Mouse (Mus musculus) limb, embryonic 13.5 days (tissue): ENCODE measurements around the gene Vwce. TPM values are rescaled to one million over a fixed set of nuclear protein-coding genes. Genes with fewer than 3 reads are reported as not detected.

Source experiments
- ATAC-seq: fragments of 200-750 bp; cut with Nextera tagmentation; 2 replicates; pipeline ENCODE4 v1.8.0; 2017; ENCODE audit warnings: low read depth, moderate number of reproducible peaks, moderate TSS enrichment; ENCODE audit not compliant: low FRiP score
- H3K27ac ChIP-seq: fragments of 300-500 bp; sonication (generic); 2 replicates; pipeline ENCODE4 v1.5.1; 2015; ENCODE audit warnings: inconsistent platforms, mild to moderate bottlenecking, moderate library complexity
- H3K27me3 ChIP-seq: fragments of 300-500 bp; sonication (generic); 2 replicates; pipeline ENCODE4 v1.6.1; 2015; ENCODE audit warnings: mild to moderate bottlenecking, inconsistent platforms
- H3K36me3 ChIP-seq: fragments of 300-500 bp; sonication (generic); 2 replicates; pipeline ENCODE4 v1.6.1; 2015; ENCODE audit warnings: inconsistent platforms, mild to moderate bottlenecking, moderate library complexity
- H3K4me1 ChIP-seq: fragments of 300-500 bp; sonication (generic); 2 replicates; pipeline ENCODE4 v1.6.1; 2015; ENCODE audit warnings: inconsistent platforms
- H3K4me2 ChIP-seq: fragments of 300-500 bp; sonication (generic); replicated peaks from 2 replicates; pipeline ENCODE4 v1.6.1; 2015; ENCODE audit warnings: inconsistent platforms, mild to moderate bottlenecking, moderate library complexity
- H3K4me3 ChIP-seq: fragments of 300-500 bp; sonication (generic); 2 replicates; pipeline ENCODE4 v1.5.1; 2015; ENCODE audit warnings: moderate library complexity, mild to moderate bottlenecking, inconsistent platforms
- H3K9ac ChIP-seq: fragments of 300-500 bp; sonication (generic); 2 replicates; pipeline ENCODE4 v1.6.1; 2015; ENCODE audit warnings: mild to moderate bottlenecking, inconsistent platforms
- H3K9me3 ChIP-seq: fragments of 300-500 bp; sonication (generic); 2 replicates; pipeline ENCODE4 v1.6.1; 2016; ENCODE audit warnings: inconsistent platforms
- WGBS: fragments of 180-500 bp; shearing (Covaris S2); methylation state at CpG from one replicate; pipeline ENCODE4 v1.1.7; 2015; 5-methylcytosine and 5-hydroxymethylcytosine counted together
- polyA plus RNA-seq: library from polyadenylated mRNA; unstranded; fragments of >200 nt; fragmentation: Nextera tagmentation; extraction: Ambion mirVana; gene quantifications from 2 replicates; pipeline ENCODE4 v1.2.1, GENCODE M21; 2015

Vwce gene
- polyA plus RNA-seq, 1 experiment from 2014 or later: 4.2 TPM

DNA sequence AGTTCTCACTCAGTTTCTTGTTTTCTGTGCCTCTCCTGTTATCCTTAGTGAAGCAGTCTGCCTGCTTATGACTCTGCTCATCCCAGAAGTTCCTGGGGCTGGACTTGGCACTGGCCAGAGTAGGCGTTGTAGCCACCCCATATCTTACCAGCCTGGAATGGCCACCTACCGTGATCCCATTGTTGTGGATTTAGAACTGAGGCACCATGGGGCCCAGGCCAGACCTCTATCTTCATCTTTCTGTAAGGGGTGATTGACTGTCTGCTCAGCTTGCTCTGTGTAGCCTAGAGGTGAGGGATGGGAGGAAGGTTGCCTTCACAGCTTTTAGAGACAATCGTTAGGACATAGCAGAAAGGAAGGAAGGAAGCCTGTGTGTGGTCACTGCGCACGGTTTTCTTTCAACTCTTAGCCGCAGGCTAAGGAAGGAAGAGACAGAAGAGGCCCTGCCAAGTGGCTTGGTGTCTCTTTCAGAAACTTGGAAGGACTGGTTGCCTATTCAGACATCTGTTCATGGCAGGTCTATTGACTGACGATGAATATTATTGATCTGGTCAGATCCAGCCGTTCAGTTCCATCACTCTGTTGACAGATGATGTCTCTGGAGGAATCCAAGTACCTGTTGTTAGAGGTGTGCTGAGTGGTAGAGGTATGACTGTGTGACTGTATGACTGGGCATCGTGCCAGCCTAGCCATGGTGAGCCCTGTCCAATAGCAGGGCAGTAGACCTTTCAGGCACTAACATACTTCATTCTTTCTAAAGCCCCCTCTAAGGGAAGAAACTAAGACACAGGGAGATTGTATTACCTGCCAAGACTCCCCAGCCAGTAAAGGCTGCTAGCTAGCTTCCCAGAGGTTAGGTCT, 64.3 kb downstream of the Vwce start:
- H3K9me3 ChIP-seq: no peaks in the 10 kb centered on the region
- ATAC-seq: peak; percentile 34; the same call in 1 of the 2 replicates
- H3K36me3 ChIP-seq: no peaks in the 10 kb centered on the region
- WGBS: 75% methylated on average over 9 of the region's 9 CpGs
- H3K4me2 ChIP-seq: no peak overlapping the region
- no peak overlapping the region for H3K9ac ChIP-seq
- no peaks in the 10 kb centered on the region for H3K27me3 ChIP-seq
- no peak overlapping the region for H3K27ac ChIP-seq
- H3K4me3 ChIP-seq: no peak overlapping the region
- peaks cover 71% of the 10 kb centered on the region for H3K4me1 ChIP-seq

DNA sequence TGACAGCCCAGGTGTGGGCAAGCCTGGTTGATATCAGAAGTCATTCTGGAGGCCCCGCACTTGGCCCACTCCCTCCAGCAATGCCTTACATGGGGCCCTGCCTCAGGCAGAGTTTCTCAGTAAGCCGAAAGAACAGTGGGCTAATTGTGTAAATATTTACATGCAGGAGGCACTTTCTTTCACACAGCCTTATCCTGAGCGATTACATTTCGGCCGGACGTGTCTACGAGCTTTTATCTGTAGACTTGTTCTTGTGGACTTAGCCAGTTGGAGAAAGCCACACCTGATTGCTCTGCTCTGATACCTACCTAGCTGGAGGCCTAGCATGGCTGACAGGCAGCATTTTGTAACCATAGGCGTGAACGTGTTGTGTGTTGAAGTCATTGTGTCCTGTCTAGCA, 65.8 kb downstream of the Vwce start:
- Histone ChIP-seq H3K4me3 (no peak overlapping the region), H3K36me3 (no peaks in the 10 kb centered on the region), H3K9ac (0 out of 2 replicates have a peak overlapping the region, but pooled peaks have one; percentile 26), H3K9me3 (no peaks in the 10 kb centered on the region), H3K4me2 (no peak overlapping the region), H3K27me3 (no peaks in the 10 kb centered on the region), H3K4me1 (peaks cover 71% of the 10 kb centered on the region), H3K27ac (peak overlapping the region; percentile 29; the same call in 1 of the 2 replicates)
- 67% methylated on average over 9 of the region's 9 CpGs for WGBS
- ATAC-seq: no peak

DNA sequence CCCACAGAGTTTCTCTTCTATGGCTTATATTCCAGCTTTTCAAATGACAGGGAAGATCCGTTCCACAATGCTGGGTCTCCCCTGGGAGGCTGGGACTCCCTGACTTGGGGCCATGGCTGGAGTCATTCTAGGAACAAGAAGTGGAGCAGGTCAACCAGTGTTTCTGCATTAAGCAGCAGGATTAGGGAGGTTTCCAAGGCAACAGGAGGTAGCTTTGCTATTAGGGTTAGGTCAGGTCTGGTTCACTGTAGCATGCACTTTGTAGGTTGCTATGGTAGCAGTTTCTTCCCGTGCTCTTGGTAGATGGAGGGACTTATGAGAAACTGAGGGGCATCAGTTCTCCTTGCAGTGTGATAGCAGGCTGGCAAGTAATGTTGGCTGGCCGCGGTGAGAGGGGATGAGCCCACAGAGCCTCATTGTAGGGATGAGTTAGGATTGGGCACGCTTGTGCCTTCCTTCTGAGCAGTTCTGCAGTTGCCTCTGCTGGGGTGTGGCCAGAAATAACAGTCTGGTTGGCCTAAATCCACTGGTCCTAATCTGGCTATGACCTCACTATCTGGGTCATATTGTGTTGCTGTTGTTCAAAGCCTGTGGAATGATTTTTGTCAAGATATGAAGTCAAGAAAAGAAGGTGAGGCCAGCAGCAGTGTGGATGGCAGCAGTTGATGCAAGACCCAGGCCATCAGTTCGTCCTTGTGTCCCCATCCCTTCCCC, 67.2 kb downstream of the Vwce start:
- Histone ChIP-seq H3K27ac (no peak overlapping the region), H3K9me3 (no peaks in the 10 kb centered on the region), H3K4me1 (peaks cover 63% of the 10 kb centered on the region), H3K36me3 (no peaks in the 10 kb centered on the region), H3K4me2 (no peak overlapping the region), H3K27me3 (no peaks in the 10 kb centered on the region), H3K9ac (no peak overlapping the region), H3K4me3 (no peak overlapping the region)
- no peak for ATAC-seq
- 70% methylated on average over 6 of the region's 6 CpGs for WGBS

DNA sequence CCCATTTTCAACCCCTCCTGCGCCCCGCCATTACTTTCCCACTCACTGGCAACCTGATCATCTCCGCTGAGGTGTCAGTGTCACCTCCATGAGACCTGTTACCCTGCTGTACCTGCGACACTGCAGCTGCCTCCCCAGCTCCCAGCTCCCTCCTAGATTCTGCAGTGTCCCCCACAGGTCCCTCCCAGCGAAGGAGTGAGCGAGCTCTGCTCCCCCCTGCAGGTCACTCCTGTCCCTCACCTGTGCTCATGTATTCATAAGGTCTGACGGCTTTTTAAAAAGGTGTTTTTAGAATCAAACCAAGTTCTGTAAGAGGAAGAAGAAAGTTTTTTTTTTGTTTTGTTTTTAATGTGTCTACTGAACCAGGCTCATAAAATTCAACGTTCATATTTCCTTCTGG, 68.1 kb downstream of the Vwce start:
- Histone ChIP-seq H3K36me3 (peaks cover 8% of the 10 kb centered on the region), H3K27ac (no peak overlapping the region), H3K4me1 (peaks cover 54% of the 10 kb centered on the region), H3K4me3 (no peak overlapping the region), H3K9ac (no peak overlapping the region), H3K4me2 (no peak overlapping the region), H3K9me3 (no peaks in the 10 kb centered on the region), H3K27me3 (no peaks in the 10 kb centered on the region)
- WGBS: 57% methylated on average over 8 of the region's 8 CpGs
- no peak for ATAC-seq

DNA sequence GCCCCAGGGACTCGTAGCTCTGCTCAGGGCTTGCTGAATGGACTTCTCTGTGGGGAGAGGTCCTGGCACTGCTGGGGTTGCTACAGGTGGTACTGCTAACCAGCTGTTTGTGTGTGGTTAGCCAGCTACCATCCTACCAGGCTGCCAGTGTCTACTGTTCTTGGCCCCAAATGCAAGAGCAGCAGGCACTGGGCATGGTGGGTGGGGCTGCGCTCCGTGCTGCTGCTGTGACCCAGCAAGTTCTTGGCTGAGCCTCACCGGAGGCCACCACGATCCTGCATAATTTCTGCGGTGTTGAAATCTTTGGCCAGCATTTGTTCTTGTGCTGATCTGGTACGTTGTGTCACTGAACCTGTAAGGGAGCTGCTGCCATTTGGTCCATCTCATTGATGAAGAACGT, 69.5 kb downstream of the Vwce start:
- no peaks in the 10 kb centered on the region for H3K27me3 ChIP-seq
- H3K9ac ChIP-seq: no peak overlapping the region
- H3K27ac ChIP-seq: no peak overlapping the region
- WGBS: 91% methylated on average over 8 of the region's 8 CpGs
- no peak for ATAC-seq
- H3K4me3 ChIP-seq: no peak overlapping the region
- no peaks in the 10 kb centered on the region for H3K9me3 ChIP-seq
- H3K4me1 ChIP-seq: peaks cover 41% of the 10 kb centered on the region
- H3K36me3 ChIP-seq: peaks cover 21% of the 10 kb centered on the region
- no peak overlapping the region for H3K4me2 ChIP-seq

DNA sequence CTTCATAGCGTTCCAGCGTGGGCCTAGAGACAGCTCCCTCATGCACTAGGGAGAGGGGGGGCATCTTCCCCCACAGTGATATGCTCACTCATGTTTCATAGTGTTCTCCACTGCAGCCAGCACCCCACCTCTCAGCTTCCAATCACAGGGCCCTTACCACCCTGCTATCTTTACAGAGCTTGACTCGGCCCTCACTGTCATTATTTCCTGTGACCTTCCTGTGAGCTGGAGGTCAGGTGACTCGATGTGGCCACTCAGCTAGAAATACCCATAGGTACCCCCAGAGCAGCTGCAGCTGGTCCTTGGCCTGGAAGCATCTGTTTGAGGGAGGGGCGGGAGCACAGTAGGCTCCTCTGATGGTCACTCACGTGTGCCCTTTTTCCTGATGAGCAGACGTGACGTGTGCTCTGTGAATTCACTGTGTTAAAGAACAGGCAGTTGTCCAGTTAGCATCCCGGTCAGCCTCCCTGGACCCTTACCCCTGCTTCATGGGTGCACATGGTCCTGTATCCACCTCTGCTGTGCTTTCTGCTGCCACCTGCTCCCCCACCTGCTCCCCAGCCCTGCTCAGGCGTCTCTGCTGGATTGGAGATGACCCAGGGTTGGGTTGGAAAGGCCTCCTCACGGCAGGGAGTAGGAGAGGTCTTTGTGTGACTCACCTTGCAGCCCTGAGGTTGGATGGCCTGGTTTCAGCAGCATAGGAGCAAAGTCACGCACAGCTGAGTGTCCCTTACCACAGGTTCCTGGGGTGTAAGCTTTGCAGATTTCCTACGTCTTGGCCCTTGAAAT, 73.3 kb downstream of the Vwce start:
- 80% methylated on average over 13 of the region's 13 CpGs for WGBS

DNA sequence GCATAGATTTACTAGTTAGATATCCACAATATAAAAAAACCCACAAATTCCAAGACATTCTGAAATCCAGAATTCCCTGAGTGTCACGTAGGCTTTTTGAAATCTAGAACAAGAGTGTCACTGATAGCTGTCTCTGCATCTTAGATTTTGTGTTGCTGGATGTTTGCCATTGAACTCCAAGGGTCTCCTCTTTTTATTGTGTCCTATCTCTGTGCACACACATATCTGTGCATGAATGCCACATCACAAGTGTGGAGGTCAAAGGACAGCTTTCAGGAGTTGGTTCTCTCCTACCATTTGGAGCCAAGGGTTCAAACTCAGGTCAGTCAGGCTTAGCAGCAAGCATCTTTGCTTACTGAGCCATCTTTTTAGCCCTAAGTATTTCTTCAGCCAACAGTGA, 73.9 kb downstream of the Vwce start:
- Histone ChIP-seq H3K27me3 (no peaks in the 10 kb centered on the region), H3K4me1 (peaks cover 19% of the 10 kb centered on the region), H3K9ac (peak overlapping the region; percentile 4; the same call in 1 of the 2 replicates), H3K27ac (no peak overlapping the region), H3K9me3 (no peaks in the 10 kb centered on the region), H3K36me3 (peaks cover 54% of the 10 kb centered on the region), H3K4me2 (no peak overlapping the region), H3K4me3 (no peak overlapping the region)
- 96% methylated on average over 1 of the region's 1 CpGs for WGBS
- no peak for ATAC-seq

More for the DNA sequence above, 73.3 kb downstream of the Vwce start:
- no peak overlapping the region for H3K4me2 ChIP-seq
- H3K27me3 ChIP-seq: no peaks in the 10 kb centered on the region
- H3K27ac ChIP-seq: no peak overlapping the region
- 0 out of 2 replicates have a peak overlapping the region, but pooled peaks have one; percentile 4 for H3K9ac ChIP-seq
- no peak overlapping the region for H3K4me3 ChIP-seq
- no peaks in the 10 kb centered on the region for H3K9me3 ChIP-seq
- ATAC-seq: no peak
- H3K36me3 ChIP-seq: peaks cover 48% of the 10 kb centered on the region
- peaks cover 24% of the 10 kb centered on the region for H3K4me1 ChIP-seq

DNA sequence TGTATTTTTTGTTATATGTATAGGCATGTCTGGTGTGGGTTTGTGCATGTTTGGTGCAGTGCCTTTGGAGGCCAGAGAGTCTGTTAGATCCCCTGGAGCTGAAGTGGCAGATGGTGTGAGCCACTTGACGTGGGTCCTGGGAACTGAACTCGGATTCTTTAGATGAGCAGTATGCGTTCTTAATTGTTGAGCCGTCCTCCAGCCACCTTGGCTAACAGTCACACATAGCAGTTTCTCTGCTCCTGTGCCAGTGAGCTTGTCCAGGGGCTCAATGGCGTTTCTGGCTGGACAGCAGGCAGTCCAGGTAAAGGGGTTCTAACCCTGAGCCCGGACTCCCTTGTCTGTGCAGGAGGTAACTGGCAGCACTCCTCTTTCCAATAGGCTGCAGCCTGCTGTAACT, 74.9 kb downstream of the Vwce start:
- 71% methylated on average over 6 of the region's 6 CpGs for WGBS
- Histone ChIP-seq H3K9me3 (no peaks in the 10 kb centered on the region), H3K4me3 (no peak overlapping the region), H3K27me3 (no peaks in the 10 kb centered on the region), H3K4me2 (no peak overlapping the region), H3K36me3 (peaks cover 64% of the 10 kb centered on the region), H3K27ac (no peak overlapping the region; the same call in 1 of the 2 replicates), H3K4me1 (peaks cover 15% of the 10 kb centered on the region), H3K9ac (peak overlapping the region; percentile 54; the same call in 1 of the 2 replicates)
- no peak for ATAC-seq

DNA sequence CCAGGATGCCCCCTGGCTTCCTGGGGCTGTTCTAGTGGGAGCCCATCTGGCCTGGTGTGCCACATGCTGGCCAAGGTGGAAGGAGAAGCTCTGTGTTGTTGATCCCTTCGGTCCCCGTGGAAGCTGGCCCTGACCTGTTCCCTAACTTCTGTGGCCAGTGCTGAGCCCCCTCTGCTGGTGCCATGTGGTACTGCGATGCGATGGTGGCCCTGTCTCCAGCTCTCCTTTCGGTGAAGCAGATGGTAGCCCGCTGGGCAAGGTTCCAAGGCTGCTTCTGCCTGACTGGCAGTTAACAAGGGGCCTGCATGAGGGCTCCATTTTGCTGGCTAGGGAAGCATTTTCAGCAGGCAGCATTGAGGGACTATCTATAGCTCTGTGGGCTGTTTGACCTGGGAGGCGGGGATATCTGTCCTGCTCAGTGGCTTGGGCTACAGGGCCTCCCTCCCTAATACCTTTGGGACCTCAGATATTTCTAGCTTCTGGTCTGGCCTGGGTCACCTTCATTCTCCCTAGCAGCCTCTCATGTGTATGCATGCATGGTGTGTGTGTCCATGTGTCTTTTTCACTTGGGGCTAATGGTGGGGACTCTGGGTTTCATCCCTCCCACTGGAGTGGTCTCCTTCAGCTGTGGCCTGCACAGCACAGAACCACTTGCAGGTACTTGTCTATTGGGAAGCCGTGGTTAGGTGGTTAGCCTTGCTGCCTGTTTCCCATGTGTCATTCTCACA, 75.5 kb downstream of the Vwce start:
- peaks cover 68% of the 10 kb centered on the region for H3K36me3 ChIP-seq

DNA sequence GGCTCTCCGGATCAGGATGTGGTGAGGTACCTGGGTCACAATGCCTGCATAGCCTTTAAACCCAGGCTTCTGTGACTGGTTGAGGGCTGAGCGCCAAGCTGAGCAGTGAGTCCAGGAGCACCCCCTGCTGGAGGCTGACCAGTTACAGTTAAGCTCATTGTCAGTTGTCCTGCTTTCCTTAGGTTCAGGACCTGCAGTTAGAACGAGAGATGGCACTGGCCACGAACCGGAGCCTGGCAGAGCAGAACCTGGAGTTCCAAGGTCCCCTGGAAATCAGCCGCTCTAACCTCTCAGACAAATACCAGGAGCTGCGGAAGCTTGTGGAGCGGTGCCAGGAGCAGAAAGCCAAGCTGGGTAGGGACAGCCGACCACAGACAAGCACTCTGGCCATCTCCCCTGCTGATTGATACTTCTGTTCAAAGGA, 76.1 kb downstream of the Vwce start:
- 77% methylated on average over 9 of the region's 9 CpGs for WGBS
- Histone ChIP-seq H3K4me3 (no peak overlapping the region), H3K36me3 (peaks cover 68% of the 10 kb centered on the region), H3K27ac (peak overlapping the region; percentile 3; the same call in 1 of the 2 replicates), H3K4me1 (peaks cover 21% of the 10 kb centered on the region), H3K9me3 (no peaks in the 10 kb centered on the region), H3K9ac (no peak overlapping the region), H3K4me2 (no peak overlapping the region), H3K27me3 (no peaks in the 10 kb centered on the region)
- peak; percentile 29 for ATAC-seq

More for the DNA sequence above, 75.5 kb downstream of the Vwce start:
- ATAC-seq: peak; percentile 66
- Histone ChIP-seq H3K9me3 (no peaks in the 10 kb centered on the region), H3K4me1 (peaks cover 20% of the 10 kb centered on the region), H3K4me2 (peak overlapping the region; percentile 23; the same call in 1 of the 2 replicates), H3K27me3 (no peaks in the 10 kb centered on the region), H3K4me3 (no peak overlapping the region), H3K9ac (peak overlapping the region; percentile 54; the same call in 1 of the 2 replicates), H3K27ac (peak overlapping the region; percentile 3; the same call in 1 of the 2 replicates)
- 22% methylated on average over 8 of the region's 8 CpGs for WGBS

DNA sequence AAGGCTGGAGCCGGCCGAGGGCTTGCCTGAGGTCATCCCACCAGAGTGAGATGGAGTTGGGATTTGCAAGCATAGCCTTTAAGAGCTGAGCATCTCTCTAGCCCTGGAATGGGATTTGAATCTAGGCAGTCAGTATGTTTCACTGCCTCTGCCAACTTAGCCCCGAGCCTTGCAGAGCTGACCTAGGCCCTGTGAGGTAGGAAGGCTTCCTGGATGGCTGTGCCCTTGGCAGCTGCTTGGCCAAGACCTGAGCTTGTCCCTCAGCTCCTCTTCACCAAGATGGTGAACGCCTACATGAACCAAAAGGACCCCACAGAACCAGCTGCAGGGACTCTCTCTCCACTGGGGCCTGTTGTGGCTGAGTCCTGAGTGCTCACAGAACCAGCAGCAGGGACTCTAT, 76.7 kb downstream of the Vwce start:
- peaks cover 68% of the 10 kb centered on the region for H3K36me3 ChIP-seq
- H3K9ac ChIP-seq: no peak overlapping the region
- no peak overlapping the region for H3K4me3 ChIP-seq
- no peak for ATAC-seq
- 83% methylated on average over 4 of the region's 4 CpGs for WGBS
- H3K27ac ChIP-seq: no peak overlapping the region
- no peaks in the 10 kb centered on the region for H3K27me3 ChIP-seq
- H3K4me2 ChIP-seq: no peak overlapping the region
- H3K9me3 ChIP-seq: no peaks in the 10 kb centered on the region
- H3K4me1 ChIP-seq: peaks cover 21% of the 10 kb centered on the region
